21 mouse cellular contexts compared by ENCODE assay signal in genomic region chr16:30894086-30894485, GRCm38 (mm10).
A peak's percentile ranks its signal among the peaks of the same experiment; 100 is the strongest.
DNase-seq lines count a peak whose midpoint lies in the region; ATAC-seq and TF ChIP-seq lines count a peak whose summit lies in the region.
"Had no signal": no experiment of that assay in that cellular context is flagged by ENCODE, and none has a peak within 500 bp of the region (broad histone marks: within the 10 kb centered on the region; RNA-seq: fewer than 3 reads in every experiment).

No protein-coding gene starts in this region.

- no peak for TF ChIP-seq CTCF in stomach, postnatal 0 days (IDR thresholded peaks at IDR 0.05; ENCODE audit: low read depth)

- H3K36me3 ChIP-seq in stomach, postnatal 0 days (ENCODE audit: control insufficient read depth, insufficient read depth, low read length): no peaks in the 10 kb centered on the region
- no peaks in the 10 kb centered on the region for H3K36me3 ChIP-seq in midbrain, embryonic 10.5 days
- H3K36me3 ChIP-seq: embryonic facial prominence, embryonic 10.5 days; embryonic facial prominence, embryonic 12.5 days; forebrain, embryonic 15.5 days had no signal

- H3K4me1 ChIP-seq in stomach, postnatal 0 days (replicated peaks; ENCODE audit: control insufficient read depth, insufficient read depth): no peaks in the 10 kb centered on the region
- no peaks in the 10 kb centered on the region for H3K4me1 ChIP-seq in midbrain, embryonic 10.5 days
- H3K4me1 ChIP-seq: embryonic facial prominence, embryonic 10.5 days; embryonic facial prominence, embryonic 12.5 days; forebrain, embryonic 13.5 days; forebrain, embryonic 15.5 days had no signal

- H3K27ac ChIP-seq in stomach, postnatal 0 days (replicated peaks): no peak overlapping the region
- no peak overlapping the region for H3K27ac ChIP-seq in midbrain, embryonic 10.5 days (replicated peaks)
- H3K27ac ChIP-seq: embryonic facial prominence, embryonic 10.5 days; embryonic facial prominence, embryonic 12.5 days; forebrain, embryonic 13.5 days; forebrain, embryonic 15.5 days had no signal

- no peaks in the 10 kb centered on the region for H3K27me3 ChIP-seq in stomach, postnatal 0 days (ENCODE audit: control insufficient read depth, insufficient read depth, low read length)
- H3K27me3 ChIP-seq in midbrain, embryonic 10.5 days (ENCODE audit: low read depth, poor library complexity, severe bottlenecking): no peaks in the 10 kb centered on the region
- H3K27me3 ChIP-seq: embryonic facial prominence, embryonic 12.5 days; forebrain, embryonic 13.5 days; forebrain, embryonic 15.5 days; Patski had no signal

- DNase-seq in heart, adult 11 months: peak; percentile 49
- DNase-seq in heart, adult 18-20 months: no peak
- peak; percentile 5 for DNase-seq in testis, postnatal 10 days (ENCODE audit: low spot score)
- no peak for DNase-seq in testis, postnatal 14 days (ENCODE audit: low spot score)
- DNase-seq in stomach, postnatal 0 days (ENCODE audit: low spot score): peak; percentile 2
- no peak for DNase-seq in midbrain, embryonic 10.5 days (ENCODE audit: low spot score)
- DNase-seq: adrenal gland, adult 8-10 months; adrenal gland, postnatal 14 days; adrenal gland, postnatal 36 days; cerebellum, adult 11-12 months; cerebellum, adult 2 months; cerebellum, adult 9-10 months; cerebellum, postnatal 10 days; cerebellum, postnatal 25 days; forebrain, postnatal 0 days had no signal

- ATAC-seq in stomach, postnatal 0 days (ENCODE audit: low FRiP score, low TSS enrichment): no peak
- ATAC-seq: activated CD4-positive, CD25-positive, alpha-beta regulatory T cell, adult 4 months; forebrain, embryonic 13.5 days; forebrain, embryonic 15.5 days; forebrain, postnatal 0 days; Patski had no signal

- no peak overlapping the region for H3K4me3 ChIP-seq in stomach, postnatal 0 days (ENCODE audit: low read depth, low read length)
- H3K4me3 ChIP-seq in midbrain, embryonic 10.5 days: no peak overlapping the region
- H3K4me3 ChIP-seq: embryonic facial prominence, embryonic 10.5 days; embryonic facial prominence, embryonic 12.5 days; forebrain, embryonic 13.5 days; forebrain, embryonic 15.5 days had no signal

- no peaks in the 10 kb centered on the region for H3K9me3 ChIP-seq in stomach, postnatal 0 days (ENCODE audit: control insufficient read depth, low read length)
- peaks cover 4% of the 10 kb centered on the region; the same call in 1 of the 2 replicates for H3K9me3 ChIP-seq in midbrain, embryonic 10.5 days (replicated peaks)
- H3K9me3 ChIP-seq: embryonic facial prominence, embryonic 10.5 days; embryonic facial prominence, embryonic 12.5 days; forebrain, embryonic 15.5 days had no signal

- H3K4me2 ChIP-seq in stomach, postnatal 0 days (replicated peaks; ENCODE audit: low read depth): no peak overlapping the region
- H3K4me2 ChIP-seq: embryonic facial prominence, embryonic 12.5 days; forebrain, embryonic 13.5 days; forebrain, embryonic 15.5 days had no signal

- H3K9ac ChIP-seq in stomach, postnatal 0 days (ENCODE audit: low read length): no peak overlapping the region
- H3K9ac ChIP-seq: embryonic facial prominence, embryonic 12.5 days; forebrain, embryonic 13.5 days; forebrain, embryonic 15.5 days; forebrain, postnatal 0 days had no signal

- no peak for TF ChIP-seq EP300 in stomach, postnatal 0 days (optimal IDR thresholded peaks at IDR 0.05)

Comparison
In these comparisons a context has a peak if more than half of its experiments do, and no peak if none do; other contexts are left out.
1. DNase-seq: peak in heart, adult 11 months (single experiment), testis, postnatal 10 days (single experiment) and stomach, postnatal 0 days (single experiment); none in heart, adult 18-20 months (0 of 2), testis, postnatal 14 days (single experiment) and midbrain, embryonic 10.5 days (single experiment).